Mouse (Mus musculus) CD4-positive, CD25-positive, alpha-beta regulatory T cell, adult 9 weeks (primary cell): ENCODE measurements around the gene Zfp936. TPM values are rescaled to one million over a fixed set of nuclear protein-coding genes. Genes with fewer than 3 reads are reported as not detected.

ENCODE experiments used
- polyA plus RNA-seq: library from polyadenylated mRNA; unstranded; fragments of 100-300 nt; shearing (Covaris generic); gene quantifications from one replicate; pipeline ENCODE4 v1.2.1, GENCODE M21; 2017

Gene Zfp936
- polyA plus RNA-seq = not detected

DNA sequence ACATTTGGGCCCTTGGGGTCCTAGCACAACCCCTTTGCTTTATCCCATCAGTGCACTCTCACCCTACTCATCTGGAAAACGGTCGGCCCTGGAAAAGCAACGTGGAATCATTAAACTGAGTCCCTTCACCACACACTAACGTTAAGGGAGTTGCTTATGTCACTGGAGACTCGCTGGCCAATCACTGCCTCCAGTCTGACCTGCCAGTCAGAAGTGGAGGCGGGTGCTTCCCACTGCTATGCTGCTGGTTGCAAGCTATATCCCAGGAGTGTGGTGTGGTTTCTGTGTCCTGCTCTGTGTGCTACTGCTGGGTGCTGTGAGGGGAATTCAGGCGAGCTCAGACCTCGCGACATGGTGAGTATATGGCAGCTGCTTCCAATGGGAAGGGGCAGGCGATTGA, at the start of gene Zfp936:
Gene Zfp936 (plus strand): TSS at position 301 of the 400 bp plus-strand sequence.

Other genes starting within 250 kb of the Zfp936 start
- gene Gm2381, start 247.0 kb upstream of the Zfp936 start, polyA plus RNA-seq = not detected
- not detected for gene Vmn2r63, start 180.4 kb upstream of the Zfp936 start, polyA plus RNA-seq
- not detected for gene Gm9268, start 95.5 kb upstream of the Zfp936 start, polyA plus RNA-seq
- 22.9 TPM for gene Zfp715, start 199.1 kb downstream of the Zfp936 start, polyA plus RNA-seq
- not detected for gene Siglecf, start 237.1 kb downstream of the Zfp936 start, polyA plus RNA-seq